Mouse (Mus musculus): ENCODE measurements around the gene Csnk2a1. TPM values are rescaled to one million over a fixed set of nuclear protein-coding genes. Genes with fewer than 3 reads are reported as not detected.
"Not testable (repeated sequence)": the region's sequence is repeated elsewhere in the genome, so short reads cannot be mapped to it uniquely, and the experiment has no call there.

Gene Csnk2a1
- polyA plus RNA-seq, 1 experiment from 2014 or later = 44.0 TPM

DNA sequence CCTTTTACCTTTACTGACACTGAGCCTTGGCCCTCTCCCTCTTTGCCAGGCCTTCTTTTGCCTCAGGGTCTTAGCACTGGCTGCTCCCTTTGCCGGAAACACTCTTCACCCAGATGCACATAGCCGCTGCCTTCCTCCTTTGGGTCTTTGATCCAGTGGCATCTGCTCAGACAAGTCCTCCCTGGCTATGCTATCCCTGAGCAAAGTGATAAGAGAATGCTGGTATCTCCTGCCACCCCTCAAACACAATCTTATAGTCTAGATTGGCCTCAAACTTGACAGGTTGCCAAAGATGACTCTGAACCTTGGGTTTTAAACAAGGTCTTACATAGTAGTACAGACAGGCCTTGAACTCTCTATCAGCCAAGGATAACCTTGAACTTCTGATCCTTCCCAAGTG, 32.1 kb upstream of the Csnk2a1 start:
- WGBS (ENCODE audit: insufficient replicate concordance) = 73% methylated on average over 2 of the region's 2 CpGs
- ATAC-seq = no peak
- H3K4me1 ChIP-seq = peaks cover 17% of the 10 kb centered on the region

GRCm38 (mm10) chr2:152196896-152197295, 29.7 kb upstream of the Csnk2a1 start:
- WGBS (ENCODE audit: insufficient replicate concordance) = 36% methylated on average over 3 of the region's 3 CpGs
- no peak for ATAC-seq
- Histone ChIP-seq H3K9me3 (replicated peaks) (no peaks in the 10 kb centered on the region), H3K4me2 (no peak overlapping the region), H3K27ac (no peak overlapping the region), H3K9ac (no peak overlapping the region), H3K4me1 (peaks cover 14% of the 10 kb centered on the region), H3K4me3 (no peak overlapping the region), H3K27me3 (replicated peaks) (0 out of 2 replicates have a peak, but pooled peaks cover 3% of the 10 kb centered on the region), H3K36me3 (no peaks in the 10 kb centered on the region)

More for the DNA sequence above, 32.1 kb upstream of the Csnk2a1 start:
- Histone ChIP-seq H3K4me3 (no peak overlapping the region), H3K27ac (no peak overlapping the region), H3K4me2 (no peak overlapping the region), H3K36me3 (no peaks in the 10 kb centered on the region), H3K9me3 (replicated peaks) (no peaks in the 10 kb centered on the region), H3K9ac (no peak overlapping the region), H3K27me3 (replicated peaks) (0 out of 2 replicates have a peak, but pooled peaks cover 3% of the 10 kb centered on the region)

DNA sequence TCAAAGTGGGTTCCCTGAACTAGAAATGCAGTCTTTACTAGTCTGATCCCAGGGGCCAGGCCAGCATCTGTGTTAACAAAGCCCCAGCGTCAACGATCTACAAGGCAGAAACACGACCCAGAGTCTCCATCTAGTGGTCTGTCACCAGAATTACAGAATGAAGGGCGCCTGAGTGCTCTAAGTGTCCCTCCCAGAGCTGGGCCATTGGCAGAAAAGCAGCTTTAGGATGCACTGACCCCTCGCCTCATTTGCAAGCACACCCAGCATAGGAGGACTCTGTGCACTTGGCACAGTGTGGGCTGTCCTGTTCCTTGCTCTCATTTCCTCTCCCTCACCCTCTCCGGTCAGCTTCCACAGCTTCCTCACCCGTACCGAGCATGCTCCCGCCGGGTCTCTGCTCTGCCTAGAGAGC, 29.3 kb upstream of the Csnk2a1 start:
- Histone ChIP-seq H3K27me3 (replicated peaks) (0 out of 2 replicates have a peak, but pooled peaks cover 3% of the 10 kb centered on the region), H3K9me3 (replicated peaks) (no peaks in the 10 kb centered on the region), H3K4me1 (peaks cover 13% of the 10 kb centered on the region), H3K4me3 (no peak overlapping the region), H3K27ac (no peak overlapping the region), H3K36me3 (no peaks in the 10 kb centered on the region), H3K4me2 (no peak overlapping the region), H3K9ac (no peak overlapping the region)
- 43% methylated on average over 10 of the region's 10 CpGs for WGBS (ENCODE audit: insufficient replicate concordance)
- ATAC-seq = peak; percentile 62; the same call in 1 of the 2 replicates

GRCm38 (mm10) chr2:152206139-152206538, 20.5 kb upstream of the Csnk2a1 start:
- H3K4me1 ChIP-seq; H3K27me3 ChIP-seq (replicated peaks); H3K4me3 ChIP-seq; H3K27ac ChIP-seq; H3K36me3 ChIP-seq; H3K9me3 ChIP-seq (replicated peaks); ATAC-seq; H3K4me2 ChIP-seq; H3K9ac ChIP-seq: not testable (repeated sequence)
- WGBS (ENCODE audit: insufficient replicate concordance) = 83% methylated on average over 8 of the region's 9 CpGs

- no peaks in the 10 kb centered on the region for H3K4me1 ChIP-seq
- 69% methylated on average over 3 of the region's 3 CpGs for WGBS (ENCODE audit: insufficient replicate concordance)
- no peaks in the 10 kb centered on the region for H3K27me3 ChIP-seq (replicated peaks)
- no peak overlapping the region for H3K4me2 ChIP-seq
- no peak overlapping the region for H3K4me3 ChIP-seq
- no peak overlapping the region for H3K27ac ChIP-seq
- no peaks in the 10 kb centered on the region for H3K36me3 ChIP-seq
- H3K9ac ChIP-seq = no peak overlapping the region
- H3K9me3 ChIP-seq (replicated peaks) = no peaks in the 10 kb centered on the region
- no peak for ATAC-seq
These were observed 14.8 kb upstream of the Csnk2a1 start for GRCm38 (mm10) chr2:152211871-152212270.

DNA sequence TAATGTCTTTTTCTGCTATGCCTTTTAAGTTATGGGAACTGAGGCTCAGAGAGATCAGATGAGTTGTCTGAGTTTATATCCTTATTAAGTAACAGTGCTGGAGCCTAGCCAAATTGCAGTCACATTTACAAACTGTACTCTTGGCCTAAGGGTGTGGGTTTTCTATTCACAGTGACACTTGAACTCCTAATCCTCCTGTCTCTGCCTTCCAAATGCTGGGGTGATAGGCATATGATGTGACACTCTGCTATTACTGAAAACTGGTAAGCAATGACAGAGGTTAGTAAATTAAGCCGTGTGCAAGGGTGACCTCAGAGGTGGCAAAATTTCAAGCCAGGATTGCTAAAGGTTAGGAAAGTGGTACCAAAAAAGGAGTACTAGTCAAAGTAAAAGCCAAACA, 9.7 kb upstream of the Csnk2a1 start:
- 62% methylated on average over 1 of the region's 1 CpGs for WGBS (ENCODE audit: insufficient replicate concordance)
- H3K4me1 ChIP-seq = no peaks in the 10 kb centered on the region
- no peak overlapping the region for H3K27ac ChIP-seq
- H3K4me3 ChIP-seq = no peak overlapping the region
- H3K9ac ChIP-seq = no peak overlapping the region
- no peak overlapping the region for H3K4me2 ChIP-seq
- no peaks in the 10 kb centered on the region for H3K9me3 ChIP-seq (replicated peaks)
- H3K27me3 ChIP-seq (replicated peaks) = 0 out of 2 replicates have a peak, but pooled peaks cover 5% of the 10 kb centered on the region
- no peaks in the 10 kb centered on the region for H3K36me3 ChIP-seq
- no peak for ATAC-seq

DNA sequence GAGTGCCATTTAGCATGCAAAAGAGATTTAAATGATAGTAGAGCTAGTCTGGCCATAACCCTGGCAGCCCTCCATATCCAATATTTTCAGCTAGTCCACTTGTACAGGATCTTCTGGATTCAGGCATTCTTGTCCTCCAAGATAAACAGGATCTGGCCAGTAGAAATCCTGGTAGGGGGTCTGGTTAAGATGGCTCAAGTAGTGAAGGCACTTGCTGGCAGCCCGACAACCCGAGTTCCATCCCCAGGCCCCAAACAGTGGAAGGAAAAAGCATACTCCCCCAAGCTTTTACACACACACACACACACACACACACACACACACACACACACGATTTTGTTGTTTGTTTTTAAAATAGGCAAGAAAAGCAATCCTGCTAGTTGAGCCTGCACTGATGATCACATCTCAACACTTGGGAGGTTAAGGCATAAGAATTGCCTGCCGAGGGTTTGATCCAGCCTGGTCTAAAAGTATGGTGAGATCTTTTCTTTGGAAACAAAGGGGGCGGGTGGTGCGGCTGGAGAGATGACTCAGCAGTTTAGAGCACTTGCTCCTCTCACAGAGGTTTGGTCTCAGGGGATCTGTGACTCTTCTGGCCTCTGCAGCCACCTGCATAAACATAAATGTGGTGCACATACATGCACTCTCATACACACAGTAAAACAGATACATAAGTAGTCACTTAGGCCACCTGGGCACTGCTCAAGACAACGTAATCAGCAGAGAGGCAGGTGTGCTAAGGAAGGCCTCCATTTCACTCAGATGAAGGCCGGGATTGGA, 2.9 kb upstream of the Csnk2a1 start:
- Histone ChIP-seq H3K9ac (0 out of 2 replicates have a peak overlapping the region, but pooled peaks have one; percentile 43), H3K27ac (peak overlapping the region; percentile 34), H3K4me1 (peaks cover 38% of the 10 kb centered on the region), H3K9me3 (replicated peaks) (no peaks in the 10 kb centered on the region), H3K4me3 (no peak overlapping the region), H3K27me3 (replicated peaks) (no peaks in the 10 kb centered on the region), H3K4me2 (no peak overlapping the region), H3K36me3 (peaks cover 3% of the 10 kb centered on the region; the same call in 1 of the 2 replicates)
- ATAC-seq = no peak
- 54% methylated on average over 8 of the region's 8 CpGs for WGBS (ENCODE audit: insufficient replicate concordance)

- peaks cover 42% of the 10 kb centered on the region for H3K4me1 ChIP-seq
- H3K27ac ChIP-seq = peak overlapping the region; percentile 94; the same call in 1 of the 2 replicates
- H3K4me3 ChIP-seq = peak overlapping the region; percentile 92; the same call in 1 of the 2 replicates
- WGBS (ENCODE audit: insufficient replicate concordance) = 71% methylated on average over 7 of the region's 7 CpGs
- H3K9me3 ChIP-seq (replicated peaks) = no peaks in the 10 kb centered on the region
- H3K36me3 ChIP-seq = peaks cover 19% of the 10 kb centered on the region
- no peak for ATAC-seq
- no peaks in the 10 kb centered on the region for H3K27me3 ChIP-seq (replicated peaks)
- peak overlapping the region; percentile 97 for H3K9ac ChIP-seq
- peak overlapping the region; percentile 80 for H3K4me2 ChIP-seq
These were observed 1.1 kb upstream of the Csnk2a1 start for GRCm38 (mm10) chr2:152225536-152225935.

DNA sequence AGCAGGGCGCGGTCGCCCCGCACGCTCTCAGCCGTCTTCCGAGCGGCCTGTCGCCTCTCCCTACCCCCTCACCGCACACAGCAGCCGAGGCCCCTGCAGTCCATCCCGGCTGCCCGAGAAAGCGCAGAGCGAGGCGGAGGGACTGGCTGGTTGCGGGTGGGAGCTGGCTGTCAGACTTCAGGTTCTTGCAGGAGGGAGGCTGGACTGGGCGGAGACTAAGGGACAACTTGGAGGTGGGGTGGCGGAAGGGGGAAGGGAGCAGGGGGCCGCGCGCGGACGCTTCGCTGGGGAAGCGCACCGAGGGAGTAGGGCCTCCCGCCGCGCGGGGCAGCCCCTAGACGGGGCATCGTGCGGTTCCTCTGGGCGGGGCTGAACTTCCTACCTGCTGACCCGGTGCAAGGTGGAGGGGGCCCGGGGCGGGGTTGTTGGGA, 427 bp downstream of the Csnk2a1 start:
- WGBS (ENCODE audit: insufficient replicate concordance) = under 1% methylated on average over 38 of the region's 38 CpGs
- Histone ChIP-seq H3K9ac (peak overlapping the region; percentile 97), H3K4me1 (peaks cover 46% of the 10 kb centered on the region), H3K27me3 (replicated peaks) (no peaks in the 10 kb centered on the region), H3K27ac (peak overlapping the region; percentile 94), H3K9me3 (replicated peaks) (no peaks in the 10 kb centered on the region), H3K36me3 (peaks cover 27% of the 10 kb centered on the region), H3K4me2 (peak overlapping the region; percentile 80), H3K4me3 (peak overlapping the region; percentile 92)
- peak; percentile 75 for ATAC-seq

DNA sequence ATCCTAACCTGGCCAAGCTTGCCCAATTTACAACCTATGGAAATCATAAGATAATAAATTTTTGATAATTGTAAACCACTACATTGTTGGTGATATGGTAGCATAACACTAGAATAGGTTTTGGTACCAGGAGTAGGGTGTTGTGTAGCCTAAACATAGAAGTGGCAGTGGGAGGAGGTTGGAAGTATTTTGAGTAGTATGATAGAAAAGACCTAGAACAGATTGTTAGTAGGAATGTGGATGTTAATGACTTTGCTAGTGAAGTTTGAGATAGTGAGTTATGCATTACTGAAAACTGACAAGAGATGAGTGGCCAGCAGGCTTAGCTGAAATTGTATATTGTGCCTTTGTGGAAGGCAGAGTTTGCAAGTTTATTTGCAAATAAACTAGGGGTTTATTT, 3.4 kb downstream of the Csnk2a1 start:
- H3K4me1 ChIP-seq = peaks cover 31% of the 10 kb centered on the region
- no peaks in the 10 kb centered on the region for H3K27me3 ChIP-seq (replicated peaks)
- no peaks in the 10 kb centered on the region for H3K9me3 ChIP-seq (replicated peaks)
- no peak overlapping the region for H3K27ac ChIP-seq
- no peak overlapping the region for H3K4me2 ChIP-seq
- peaks cover 36% of the 10 kb centered on the region for H3K36me3 ChIP-seq
- no peak overlapping the region for H3K9ac ChIP-seq
- no peak overlapping the region for H3K4me3 ChIP-seq
- ATAC-seq = no peak

- Histone ChIP-seq H3K9me3 (replicated peaks) (no peaks in the 10 kb centered on the region), H3K27me3 (replicated peaks) (no peaks in the 10 kb centered on the region), H3K27ac (no peak overlapping the region), H3K4me3 (no peak overlapping the region), H3K36me3 (peaks cover 60% of the 10 kb centered on the region), H3K4me2 (no peak overlapping the region), H3K9ac (no peak overlapping the region), H3K4me1 (0 out of 2 replicates have a peak, but pooled peaks cover 3% of the 10 kb centered on the region)
- no peak for ATAC-seq
- WGBS (ENCODE audit: insufficient replicate concordance) = 82% methylated on average over 1 of the region's 1 CpGs
These were observed 11.3 kb downstream of the Csnk2a1 start for GRCm38 (mm10) chr2:152237926-152238325.

GRCm38 (mm10) chr2:152240580-152240979, 13.9 kb downstream of the Csnk2a1 start:
- 51% methylated on average over 2 of the region's 2 CpGs for WGBS (ENCODE audit: insufficient replicate concordance)
- peaks cover 62% of the 10 kb centered on the region for H3K36me3 ChIP-seq
- no peaks in the 10 kb centered on the region for H3K27me3 ChIP-seq (replicated peaks)
- ATAC-seq = no peak
- H3K4me2 ChIP-seq = no peak overlapping the region
- no peak overlapping the region for H3K9ac ChIP-seq
- no peak overlapping the region for H3K4me3 ChIP-seq
- H3K4me1 ChIP-seq = peaks cover 7% of the 10 kb centered on the region; the same call in 1 of the 2 replicates
- H3K27ac ChIP-seq = no peak overlapping the region
- H3K9me3 ChIP-seq (replicated peaks) = no peaks in the 10 kb centered on the region
